Mouse (Mus musculus) intestine, embryonic 14.5 days (tissue): ENCODE measurements around the gene Abcg4. TPM values are rescaled to one million over a fixed set of nuclear protein-coding genes. Genes with fewer than 3 reads are reported as not detected.
A peak's percentile ranks its signal among the peaks of the same experiment; 100 is the strongest.
"Not testable (repeated sequence)": the region's sequence is repeated elsewhere in the genome, so short reads cannot be mapped to it uniquely, and the experiment has no call there.

Experiments used
- ATAC-seq: fragments of 200-750 bp; cut with Nextera tagmentation; replicated peaks from 2 replicates; pipeline ENCODE4 v1.8.0; 2017; ENCODE audit warnings: low read depth, moderate number of reproducible peaks, moderate TSS enrichment, moderate library complexity; ENCODE audit not compliant: low FRiP score, low TSS enrichment
- DNase-seq: peaks from one replicate; pipeline ENCODE4 v3.0.0-alpha.2; 2018; ENCODE audit warnings: low spot score
- H3K27ac ChIP-seq: fragments of 300-500 bp; sonication (generic); 2 replicates; pipeline ENCODE4 v1.5.1; 2014; ENCODE audit warnings: low read depth, mild to moderate bottlenecking, control low read depth
- H3K27me3 ChIP-seq: fragments of 300-500 bp; sonication (generic); replicated peaks from 2 replicates; pipeline ENCODE4 v1.6.1; 2014; ENCODE audit warnings: low read length, control low read depth; ENCODE audit not compliant: control insufficient read depth, insufficient read depth
- H3K36me3 ChIP-seq: fragments of 300-500 bp; sonication (generic); 2 replicates; pipeline ENCODE4 v1.6.1; 2014; ENCODE audit warnings: low read length, control low read depth; ENCODE audit not compliant: control insufficient read depth, insufficient read depth
- H3K4me1 ChIP-seq: fragments of 300-500 bp; sonication (generic); replicated peaks from 2 replicates; pipeline ENCODE4 v1.6.1; 2014; ENCODE audit warnings: low read length, control low read depth, mixed read lengths; ENCODE audit not compliant: control insufficient read depth, insufficient read depth
- H3K4me2 ChIP-seq: fragments of 300-500 bp; sonication (generic); 2 replicates; pipeline ENCODE4 v1.6.1; 2014; ENCODE audit warnings: low read length
- H3K4me3 ChIP-seq: fragments of 300-500 bp; sonication (generic); 2 replicates; pipeline ENCODE4 v1.5.1; 2014; ENCODE audit warnings: low read depth, low read length, control low read depth, mixed read lengths
- H3K9ac ChIP-seq: fragments of 300-500 bp; sonication (generic); 2 replicates; pipeline ENCODE4 v1.6.1; 2014; ENCODE audit warnings: mild to moderate bottlenecking, low read length
- H3K9me3 ChIP-seq: fragments of 300-500 bp; sonication (generic); 2 replicates; pipeline ENCODE4 v1.6.1; 2016; ENCODE audit warnings: low read length, control low read depth; ENCODE audit not compliant: control insufficient read depth
- WGBS: fragments of 180-500 bp; shearing (Covaris S2); extraction: QIAGEN DNeasy Blood & Tissue Kit; methylation state at CpG from one replicate; pipeline ENCODE4 v1.1.7; 2014; 5-methylcytosine and 5-hydroxymethylcytosine counted together
- polyA plus RNA-seq: library from polyadenylated mRNA; unstranded; fragments of >200 nt; fragmentation: Nextera tagmentation; extraction: Ambion mirVana; gene quantifications from 2 replicates; pipeline ENCODE4 v1.2.1, GENCODE M21; 2014

Gene Abcg4
- polyA plus RNA-seq, 1 experiment from 2014 or later: 3.6 TPM

GRCm38 (mm10) chr9:44300001-44300400 is 11.6 kb upstream of the Abcg4 start:
- not testable (repeated sequence) for H3K27me3 ChIP-seq, ATAC-seq, H3K27ac ChIP-seq, H3K4me2 ChIP-seq, DNase-seq, H3K9ac ChIP-seq, H3K4me1 ChIP-seq, H3K4me3 ChIP-seq, H3K9me3 ChIP-seq
- 93% methylated on average over 3 of the region's 3 CpGs for WGBS
- peaks cover 76% of the 10 kb centered on the region for H3K36me3 ChIP-seq

- no peak overlapping the region for H3K4me3 ChIP-seq
- H3K4me1 ChIP-seq: peaks cover 11% of the 10 kb centered on the region; the same call in 1 of the 2 replicates
- DNase-seq (peak; percentile 56), ATAC-seq (no peak)
- 65% methylated on average over 3 of the region's 3 CpGs for WGBS
- no peaks in the 10 kb centered on the region for H3K9me3 ChIP-seq
- peaks cover 13% of the 10 kb centered on the region; the same call in 1 of the 2 replicates for H3K27me3 ChIP-seq
- H3K4me2 ChIP-seq: no peak overlapping the region
- peaks cover 53% of the 10 kb centered on the region for H3K36me3 ChIP-seq
- H3K27ac ChIP-seq: no peak overlapping the region
- no peak overlapping the region for H3K9ac ChIP-seq
Measured at GRCm38 (mm10) chr9:44292490-44292889, 4.1 kb upstream of the Abcg4 start.

GRCm38 (mm10) chr9:44288959-44289291 is 510 bp upstream of the Abcg4 start:
- H3K36me3 ChIP-seq: peaks cover 25% of the 10 kb centered on the region
- DNase-seq (no peak), ATAC-seq (no peak)
- H3K4me3 ChIP-seq: no peak overlapping the region
- peaks cover 14% of the 10 kb centered on the region; the same call in 1 of the 2 replicates for H3K4me1 ChIP-seq
- 15% methylated on average over 11 of the region's 11 CpGs for WGBS
- H3K4me2 ChIP-seq: peak overlapping the region; percentile 97
- H3K9me3 ChIP-seq: no peaks in the 10 kb centered on the region
- no peak overlapping the region for H3K27ac ChIP-seq
- peaks cover 27% of the 10 kb centered on the region; the same call in 1 of the 2 replicates for H3K27me3 ChIP-seq
- H3K9ac ChIP-seq: no peak overlapping the region

GRCm38 (mm10) chr9:44287401-44288075 is 877 bp downstream of the Abcg4 start:
- WGBS: 1% methylated on average over 47 of the region's 47 CpGs
- H3K4me1 ChIP-seq: peaks cover 14% of the 10 kb centered on the region; the same call in 1 of the 2 replicates
- peak; percentile 41 for ATAC-seq
- H3K9me3 ChIP-seq: no peaks in the 10 kb centered on the region
- peaks cover 13% of the 10 kb centered on the region; the same call in 1 of the 2 replicates for H3K36me3 ChIP-seq
- peak; percentile 80 for DNase-seq
- H3K4me2 ChIP-seq: peak overlapping the region; percentile 97
- H3K4me3 ChIP-seq: peak overlapping the region; percentile 62
- H3K9ac ChIP-seq: peak overlapping the region; percentile 58
- peaks cover 27% of the 10 kb centered on the region; the same call in 1 of the 2 replicates for H3K27me3 ChIP-seq
- no peak overlapping the region for H3K27ac ChIP-seq

GRCm38 (mm10) chr9:44287003-44287400 is 1.4 kb downstream of the Abcg4 start:
- WGBS: 9% methylated on average over 11 of the region's 11 CpGs
- peaks cover 14% of the 10 kb centered on the region; the same call in 1 of the 2 replicates for H3K4me1 ChIP-seq
- H3K27ac ChIP-seq: no peak overlapping the region
- H3K4me3 ChIP-seq: peak overlapping the region; percentile 62
- peak overlapping the region; percentile 97 for H3K4me2 ChIP-seq
- no peaks in the 10 kb centered on the region for H3K9me3 ChIP-seq
- ATAC-seq (no peak), DNase-seq (peak; percentile 54)
- H3K36me3 ChIP-seq: peaks cover 8% of the 10 kb centered on the region; the same call in 1 of the 2 replicates
- peaks cover 27% of the 10 kb centered on the region; the same call in 1 of the 2 replicates for H3K27me3 ChIP-seq
- H3K9ac ChIP-seq: peak overlapping the region; percentile 58

- H3K9ac ChIP-seq: no peak overlapping the region
- 31% methylated on average over 6 of the region's 6 CpGs for WGBS
- H3K4me3 ChIP-seq: no peak overlapping the region
- peaks cover 27% of the 10 kb centered on the region; the same call in 1 of the 2 replicates for H3K27me3 ChIP-seq
- H3K4me1 ChIP-seq: peaks cover 14% of the 10 kb centered on the region; the same call in 1 of the 2 replicates
- H3K36me3 ChIP-seq: peaks cover 5% of the 10 kb centered on the region; the same call in 1 of the 2 replicates
- no peak for ATAC-seq
- H3K4me2 ChIP-seq: no peak overlapping the region
- no peak for DNase-seq
- no peaks in the 10 kb centered on the region for H3K9me3 ChIP-seq
- no peak overlapping the region for H3K27ac ChIP-seq
Measured at GRCm38 (mm10) chr9:44286256-44286850, 2.1 kb downstream of the Abcg4 start.

- no peak overlapping the region for H3K9ac ChIP-seq
- H3K9me3 ChIP-seq: no peaks in the 10 kb centered on the region
- H3K27ac ChIP-seq: no peak overlapping the region
- H3K4me1 ChIP-seq: 0 out of 2 replicates have a peak, but pooled peaks cover 2% of the 10 kb centered on the region
- H3K27me3 ChIP-seq: peaks cover 14% of the 10 kb centered on the region; the same call in 1 of the 2 replicates
- H3K36me3 ChIP-seq: peaks cover 3% of the 10 kb centered on the region; the same call in 1 of the 2 replicates
- H3K4me2 ChIP-seq: no peak overlapping the region
- DNase-seq (no peak), ATAC-seq (no peak)
- 56% methylated on average over 5 of the region's 5 CpGs for WGBS
- no peak overlapping the region for H3K4me3 ChIP-seq
Measured at GRCm38 (mm10) chr9:44283183-44283582, 5.2 kb downstream of the Abcg4 start.

- ATAC-seq (no peak), DNase-seq (no peak)
- Histone ChIP-seq H3K4me1 (peaks cover 14% of the 10 kb centered on the region; the same call in 1 of the 2 replicates), H3K36me3 (no peaks in the 10 kb centered on the region), H3K9ac (no peak overlapping the region), H3K4me3 (no peak overlapping the region), H3K4me2 (no peak overlapping the region), H3K9me3 (0 out of 2 replicates have a peak, but pooled peaks cover 4% of the 10 kb centered on the region), H3K27me3 (no peaks in the 10 kb centered on the region), H3K27ac (no peak overlapping the region)
- WGBS: 78% methylated on average over 4 of the region's 4 CpGs
Measured at GRCm38 (mm10) chr9:44269973-44270372, 18.4 kb downstream of the Abcg4 start.
